Mouse (Mus musculus) CD4-positive naive resting alpha-beta T cell, adult 76 days (primary cell): Measurements from ENCODE around the gene Aspn. TPM values are rescaled to one million over a fixed set of nuclear protein-coding genes. Genes with fewer than 3 reads are reported as not detected.

Experiments used
- total RNA-seq: library from RNA; stranded (reverse); gene quantifications from one replicate; pipeline ENCODE4 v1.2.4, GENCODE M21; 2023

Aspn gene
- not detected for total RNA-seq

DNA sequence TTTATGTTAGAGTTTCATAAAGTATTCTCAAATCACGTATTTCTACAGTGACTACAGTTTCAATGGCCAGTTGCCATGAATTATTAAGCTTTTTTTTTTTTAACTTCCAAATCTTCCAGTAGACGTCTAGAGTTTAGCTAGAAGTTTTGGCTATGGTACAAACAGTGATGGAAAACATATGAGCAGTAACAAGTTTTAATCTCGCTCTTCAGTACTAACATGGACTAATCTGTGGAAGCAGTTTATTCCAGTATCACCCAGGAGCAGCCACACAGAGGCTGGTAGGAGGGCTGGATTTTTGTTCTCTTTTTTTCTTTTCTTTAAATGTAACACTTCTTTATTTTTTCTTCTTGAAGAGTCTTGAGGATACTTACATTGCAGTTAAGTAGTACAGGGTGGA, at the start of gene Aspn:
Gene Aspn (plus strand): TSS at position 165 of the 400 bp plus-strand sequence.

DNA sequence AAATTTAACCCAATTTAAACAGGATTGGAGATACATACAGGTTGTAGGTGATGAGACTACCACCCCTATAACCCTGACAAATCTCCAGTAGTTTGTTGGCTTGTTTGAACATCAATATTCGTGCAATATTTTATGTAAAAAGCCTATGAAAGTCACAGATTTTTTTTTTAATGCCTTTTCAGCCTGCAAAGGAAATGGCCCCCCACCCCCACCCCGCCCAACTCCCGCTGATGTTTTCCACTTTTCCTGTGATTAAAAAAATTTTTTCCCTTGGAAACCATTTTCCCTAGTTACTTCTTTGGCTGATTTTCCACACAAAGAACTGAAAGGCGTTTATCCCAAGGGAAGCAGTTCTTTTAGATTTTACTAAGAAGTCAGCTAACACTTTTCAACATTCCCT, 39.7 kb upstream of the Aspn start, which contains the start of gene Ecm2:
Gene Ecm2 (plus strand): TSS at position 301 of the 400 bp plus-strand sequence.

DNA sequence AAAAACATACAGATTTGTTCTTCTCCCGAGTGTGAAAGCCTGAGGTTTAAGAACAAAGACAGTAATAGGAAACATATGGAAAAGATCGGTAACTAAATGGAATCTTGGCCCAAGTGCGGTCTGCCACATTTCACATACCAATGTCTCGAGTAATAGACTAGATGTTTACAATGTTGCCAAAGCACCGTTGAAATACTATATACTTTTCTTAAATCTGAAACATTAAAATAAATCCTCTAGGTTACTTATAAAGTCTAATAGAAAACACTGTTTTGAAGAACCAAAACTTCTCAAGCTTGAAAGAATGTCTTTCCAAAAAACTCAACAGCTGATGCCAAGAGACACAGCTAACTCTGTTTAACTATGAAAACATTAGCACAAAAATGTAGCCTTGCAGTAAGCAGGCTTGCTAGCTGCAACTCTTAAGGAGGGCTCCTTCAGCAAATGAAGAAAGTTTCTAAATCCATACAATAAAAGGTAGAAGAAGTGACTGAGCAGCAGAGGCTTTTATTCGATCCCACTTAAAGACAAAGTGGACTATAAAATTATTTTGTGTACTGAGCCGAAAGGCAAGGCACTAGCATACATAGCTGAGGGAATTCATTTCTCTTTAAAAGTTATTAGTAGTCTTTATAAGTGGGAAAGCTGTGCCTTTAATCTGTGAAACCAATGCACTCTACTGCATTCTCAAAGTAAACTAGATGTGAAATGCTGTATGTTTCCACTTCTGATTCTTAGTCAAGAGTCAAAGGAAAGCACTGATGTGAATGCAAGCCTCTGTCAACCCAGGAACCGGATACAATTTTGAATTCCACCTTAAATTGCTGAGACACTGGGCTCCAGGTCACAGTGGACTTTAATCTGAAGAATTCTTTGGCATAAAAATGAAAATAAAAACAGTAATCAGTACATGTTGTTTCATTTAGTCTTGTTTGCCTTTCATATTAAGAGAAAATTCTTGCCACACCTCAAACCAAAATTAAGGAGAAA, 37.6 kb downstream of the Aspn start, which contains the start of gene Omd:
Gene Omd (plus strand): TSS at position 922 of the 990 bp plus-strand sequence.

GRCm38 (mm10) chr13:49607714-49608113, 63.5 kb downstream of the Aspn start, which contains the start of gene Ogn:
TSS of gene Ogn (plus strand) at chr13:49608046.

Other genes starting within 250 kb of the Aspn start
- 95.2 TPM for gene Fgd3, start 224.1 kb upstream of the Aspn start, total RNA-seq
- gene Bicd2, start 202.9 kb upstream of the Aspn start, total RNA-seq = 28.1 TPM
- 11.3 TPM for gene Ippk, start 123.2 kb upstream of the Aspn start, total RNA-seq
- 0.91 TPM for gene Tes3-ps, start 51.1 kb upstream of the Aspn start, total RNA-seq
- gene Ecm2, start 39.6 kb upstream of the Aspn start, total RNA-seq = not detected
- not detected for gene Omd, start 38.0 kb downstream of the Aspn start, total RNA-seq
- gene Ogn, start 63.6 kb downstream of the Aspn start, total RNA-seq = not detected
- 0.53 TPM for gene Cenpp, start 108.3 kb downstream of the Aspn start, total RNA-seq
- gene Nol8, start 108.6 kb downstream of the Aspn start, total RNA-seq = 36.5 TPM
- 125 TPM for gene Iars, start 137.7 kb downstream of the Aspn start, total RNA-seq